Mouse (Mus musculus): ENCODE data around the gene Dcst1.

DNA sequence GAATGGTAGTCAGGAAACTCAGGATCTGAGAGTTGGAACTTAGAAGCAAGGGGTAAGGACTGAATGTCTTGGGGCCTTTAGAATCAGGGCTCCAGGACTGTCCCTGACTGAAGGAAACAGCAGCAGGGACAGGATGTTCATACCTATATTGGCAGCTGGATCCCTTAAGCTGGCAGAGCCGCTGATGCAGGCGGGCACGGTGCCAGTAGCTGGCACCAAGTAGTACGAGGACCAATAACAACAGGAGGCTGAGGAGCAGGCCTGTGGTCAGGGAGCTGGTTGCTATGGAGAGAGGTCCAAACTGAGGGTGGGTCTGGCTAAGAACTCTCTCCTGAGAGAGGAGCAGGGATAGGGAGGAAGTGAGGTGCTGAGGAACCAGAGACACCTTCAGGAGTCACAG lies 23.3 kb downstream of the Dcst1 start:
- TF ChIP-seq CTCF (conservative IDR thresholded peaks at IDR 0.05; ENCODE audit: insufficient read depth, insufficient read length, low read depth, low read length) = no peak
- no peak for TF ChIP-seq POLR2A (IDR thresholded peaks at IDR 0.05; ENCODE audit: low read depth, low read length)

Data from kidney, adult 2 months (tissue).